ENCODE assay signal across 27 mouse cellular contexts in the genomic region with DNA sequence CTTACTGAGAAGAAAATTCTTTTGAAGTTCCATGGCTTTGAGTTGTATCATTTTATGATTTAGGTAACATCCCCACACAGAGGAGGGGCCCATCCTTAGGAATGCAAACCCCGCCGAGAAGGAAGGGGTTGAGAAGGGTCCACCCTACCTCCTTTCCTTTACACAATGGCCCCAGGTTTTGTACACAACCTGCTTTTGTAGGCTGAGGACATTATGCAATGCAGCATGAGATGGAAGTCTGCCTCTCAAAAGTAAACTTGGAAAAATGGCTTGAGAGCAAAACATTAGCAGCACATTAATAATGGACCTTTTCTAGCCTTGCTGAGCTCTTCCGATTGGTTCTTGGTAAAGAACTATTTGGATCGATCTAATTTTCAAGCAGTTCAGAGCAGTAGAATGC. TPM values are rescaled to one million over a fixed set of nuclear protein-coding genes. Genes with fewer than 3 reads are reported as not detected.
DNase-seq lines count a peak whose midpoint lies in the region; ATAC-seq and TF ChIP-seq lines count a peak whose summit lies in the region.
"Had no signal": no experiment of that assay in that cellular context is flagged by ENCODE, and none has a peak within 500 bp of the region (broad histone marks: within the 10 kb centered on the region; RNA-seq: fewer than 3 reads in every experiment).

No protein-coding gene starts in this region.

- H3K9ac ChIP-seq in lung, postnatal 0 days (replicated peaks; ENCODE audit: low read depth), result no peak overlapping the region
- H3K9ac ChIP-seq in liver, embryonic 15.5 days, result no peak overlapping the region
- H3K9ac ChIP-seq: embryonic facial prominence, embryonic 13.5 days; forebrain, embryonic 15.5 days; heart, embryonic 13.5 days; hindbrain, embryonic 14.5 days; kidney, embryonic 15.5 days had no signal

- intact Hi-C loops in left cerebral cortex, adult 2 months (cut with DNase I), result no loop called here

- no peaks in the 10 kb centered on the region for H3K27me3 ChIP-seq in lung, postnatal 0 days (replicated peaks; ENCODE audit: insufficient read depth, low read length)
- H3K27me3 ChIP-seq in liver, embryonic 15.5 days, result no peaks in the 10 kb centered on the region
- H3K27me3 ChIP-seq: embryonic facial prominence, embryonic 13.5 days; forebrain, embryonic 15.5 days; heart, embryonic 13.5 days; kidney, embryonic 15.5 days; Patski had no signal

- no peaks in the 10 kb centered on the region for H3K9me3 ChIP-seq in lung, postnatal 0 days (ENCODE audit: low read length)
- no peaks in the 10 kb centered on the region for H3K9me3 ChIP-seq in liver, embryonic 15.5 days (replicated peaks)
- H3K9me3 ChIP-seq: embryonic facial prominence, embryonic 13.5 days; forebrain, embryonic 10.5 days; forebrain, embryonic 15.5 days; heart, embryonic 13.5 days; kidney, embryonic 15.5 days had no signal

- peak; percentile 52; the same call in 1 of the 2 replicates for ATAC-seq in lung, postnatal 0 days
- no peak for ATAC-seq in liver, embryonic 15.5 days (ENCODE audit: insufficient read depth)
- ATAC-seq: forebrain, embryonic 15.5 days; intestine, postnatal 0 days; Patski had no signal

- peaks cover 9% of the 10 kb centered on the region for H3K4me1 ChIP-seq in lung, postnatal 0 days (ENCODE audit: insufficient read depth, low read depth, low read length)
- peaks cover 75% of the 10 kb centered on the region for H3K4me1 ChIP-seq in liver, embryonic 15.5 days (replicated peaks)

- no peak for TF ChIP-seq EP300 in lung, postnatal 0 days (IDR thresholded peaks at IDR 0.05)

- WGBS in lung, postnatal 0 days, result 59% methylated on average over 4 of the region's 4 CpGs
- 69% methylated on average over 4 of the region's 4 CpGs for WGBS in liver, embryonic 15.5 days (ENCODE audit: insufficient replicate concordance)

- 0 out of 2 replicates have a peak, but pooled peaks cover 3% of the 10 kb centered on the region for H3K36me3 ChIP-seq in lung, postnatal 0 days (ENCODE audit: insufficient read depth, low read length)
- H3K36me3 ChIP-seq in liver, embryonic 15.5 days (replicated peaks), result no peaks in the 10 kb centered on the region
- H3K36me3 ChIP-seq: embryonic facial prominence, embryonic 13.5 days; forebrain, embryonic 10.5 days; forebrain, embryonic 15.5 days; heart, embryonic 13.5 days; kidney, embryonic 15.5 days had no signal

- DNase-seq in left cerebral cortex, adult 2 months (ENCODE audit: extremely low spot score in 1 of 2, low spot score in 2 of 2), result no peak
- no peak for DNase-seq in left cerebral cortex, adult 8-10 months (ENCODE audit: low spot score in 2 of 2)
- DNase-seq in lung, postnatal 0 days (ENCODE audit: low spot score), result no peak
- DNase-seq in lung, postnatal 10 days, result no peak
- no peak for DNase-seq in thymus, adult 18-20 months
- no peak for DNase-seq in kidney, adult 11 months
- DNase-seq: adrenal gland, postnatal 14 days; cerebellum, adult 11 months; cerebellum, adult 9-11 months; gastrocnemius, adult 2 months; gastrocnemius, postnatal 36 days; heart, adult 2 months; heart, postnatal 10 days; kidney, postnatal 25 days; left cerebral cortex, postnatal 4 days; midbrain, embryonic 14.5 days had no signal

- no peak for TF ChIP-seq CTCF in left cerebral cortex, adult 2 months (IDR thresholded peaks at IDR 0.05)
- TF ChIP-seq CTCF in lung, postnatal 0 days (IDR thresholded peaks at IDR 0.05), result no peak

- H3K4me2 ChIP-seq in lung, postnatal 0 days (replicated peaks; ENCODE audit: low read depth, low read length), result no peak overlapping the region
- no peak overlapping the region for H3K4me2 ChIP-seq in liver, embryonic 15.5 days
- H3K4me2 ChIP-seq: embryonic facial prominence, embryonic 13.5 days; forebrain, embryonic 15.5 days; heart, embryonic 13.5 days; hindbrain, embryonic 14.5 days; kidney, embryonic 15.5 days had no signal

- no peak overlapping the region for H3K4me3 ChIP-seq in left cerebral cortex, adult 2 months
- no peak overlapping the region for H3K4me3 ChIP-seq in lung, postnatal 0 days (ENCODE audit: low read depth, low read length)
- H3K4me3 ChIP-seq in liver, embryonic 15.5 days (replicated peaks), result no peak overlapping the region
- H3K4me3 ChIP-seq: embryonic facial prominence, embryonic 13.5 days; forebrain, embryonic 10.5 days; forebrain, embryonic 15.5 days; gastrocnemius, adult 2 months; heart, adult 2 months; heart, embryonic 13.5 days; kidney, embryonic 15.5 days; layer of hippocampus, adult 2 months had no signal

- H3K27ac ChIP-seq in left cerebral cortex, adult 2 months, result 0 out of 2 replicates have a peak overlapping the region, but pooled peaks have one; percentile 22
- H3K27ac ChIP-seq in lung, postnatal 0 days (ENCODE audit: low read length), result peak overlapping the region; percentile 26; the same call in 1 of the 2 replicates
- peak overlapping the region; percentile 55 for H3K27ac ChIP-seq in liver, embryonic 15.5 days (replicated peaks)
- H3K27ac ChIP-seq: embryonic facial prominence, embryonic 13.5 days; forebrain, embryonic 10.5 days; forebrain, embryonic 15.5 days; gastrocnemius, adult 2 months; heart, adult 2 months; heart, embryonic 13.5 days; hindbrain, embryonic 14.5 days; kidney, embryonic 15.5 days; macrophage had no signal

RNA-seq across cellular contexts. Expression of a gene that starts 5.8 kb away (rescaled TPM):
- 10 to 100 TPM; 11.8 to 12.9 TPM for total RNA-seq in left cerebral cortex, adult 2 months (2021)
- total RNA-seq in left cerebral cortex, adult 8-10 months (2022), result 10 to 100 TPM; 12.1 to 13.9 (median 13.0) TPM
- 57.2 and 61.1 TPM in 2 replicates for polyA plus RNA-seq in lung, postnatal 0 days (2015; fragmentation: Nextera tagmentation; extraction: Ambion mirVana)
- 51.4 and 57.0 TPM in 2 replicates for polyA plus RNA-seq in liver, embryonic 15.5 days (2015; fragmentation: Nextera tagmentation; extraction: Ambion mirVana)

RNA-seq across cellular contexts. Expression of a gene that starts 5.9 kb away (rescaled TPM):
- total RNA-seq in left cerebral cortex, adult 2 months (2021), result 10 to 100 TPM; 35.1 to 41.0 TPM
- 10 to 100 TPM; 34.7 to 40.4 (median 38.3) TPM for total RNA-seq in left cerebral cortex, adult 8-10 months (2022)
- 23.2 and 23.6 TPM in 2 replicates for polyA plus RNA-seq in lung, postnatal 0 days (2015; fragmentation: Nextera tagmentation; extraction: Ambion mirVana)
- 14.1 and 15.6 TPM in 2 replicates for polyA plus RNA-seq in liver, embryonic 15.5 days (2015; fragmentation: Nextera tagmentation; extraction: Ambion mirVana)

RNA-seq across cellular contexts. Expression of a gene that starts 42.2 kb away (rescaled TPM):
- total RNA-seq in left cerebral cortex, adult 2 months (2021), result 10 to 100 TPM; 42.3 to 43.4 TPM
- 10 to 100 TPM; 47.8 to 58.0 (median 54.3) TPM for total RNA-seq in left cerebral cortex, adult 8-10 months (2022)
- 91.6 and 94.2 TPM in 2 replicates for polyA plus RNA-seq in lung, postnatal 0 days (2015; fragmentation: Nextera tagmentation; extraction: Ambion mirVana)
- polyA plus RNA-seq in liver, embryonic 15.5 days (2015; fragmentation: Nextera tagmentation; extraction: Ambion mirVana), result 53.5 and 57.4 TPM in 2 replicates

RNA-seq across cellular contexts. Expression of a gene that starts 42.3 kb away (rescaled TPM):
- total RNA-seq in left cerebral cortex, adult 2 months (2021), result 10 to 100 TPM; 12.1 to 14.4 TPM
- 10 to 100 TPM; 11.4 to 13.8 (median 12.6) TPM for total RNA-seq in left cerebral cortex, adult 8-10 months (2022)
- 9.6 and 10.0 TPM in 2 replicates for polyA plus RNA-seq in lung, postnatal 0 days (2015; fragmentation: Nextera tagmentation; extraction: Ambion mirVana)
- 9.1 and 9.3 TPM in 2 replicates for polyA plus RNA-seq in liver, embryonic 15.5 days (2015; fragmentation: Nextera tagmentation; extraction: Ambion mirVana)
